Mouse (Mus musculus) heart, postnatal 0 days (tissue): ENCODE data around the gene Ear6.

Source experiments
- CTCF ChIP-seq: IDR thresholded peaks from 2 replicates; pipeline ENCODE4 v1.5.1; 2016; ENCODE audit warnings: antibody characterized with exemption, control low read depth, low read depth
- EP300 ChIP-seq: IDR thresholded peaks from 2 replicates; pipeline ENCODE4 v1.6.1; 2016; ENCODE audit warnings: antibody characterized with exemption, low read depth

DNA sequence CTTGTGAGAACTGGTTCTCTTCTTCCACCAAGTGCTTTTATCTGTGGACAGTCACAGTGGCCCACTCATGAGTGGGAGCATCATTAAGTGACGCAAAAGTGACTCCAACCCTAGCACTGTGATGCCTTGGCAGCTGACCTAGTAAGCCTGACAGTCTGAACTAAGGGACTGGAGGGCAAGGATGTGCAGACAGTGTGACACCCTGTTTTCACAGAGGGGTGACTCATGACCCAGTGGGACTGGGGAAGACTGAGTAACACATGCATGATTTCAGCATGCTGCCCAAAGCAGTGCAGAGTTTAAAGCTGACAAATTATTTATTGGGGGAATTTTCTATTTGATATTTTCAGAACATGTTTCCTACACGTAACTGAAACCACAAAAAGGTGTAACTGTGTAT is 17.3 kb downstream of the Ear6 start:
- TF ChIP-seq CTCF = no peak
- no peak for TF ChIP-seq EP300
